Mouse (Mus musculus): Measurements from ENCODE around the gene Il6.
A peak's percentile ranks its signal among the peaks of the same experiment; 100 is the strongest.
"Not testable (repeated sequence)": the region's sequence is repeated elsewhere in the genome, so short reads cannot be mapped to it uniquely, and the experiment has no call there.

Gene Il6

GRCm38 (mm10) chr5:30012726-30013503 is at the start of gene Il6:
Il6 (plus strand) TSS chr5:30013114.
- DNase-seq, result peak; percentile 78

GRCm38 (mm10) chr5:29963488-29963887 is 49.4 kb upstream of the Il6 start:
- DNase-seq, result no peak

- no peak for DNase-seq
Measured at GRCm38 (mm10) chr5:29970212-29970611, 42.7 kb upstream of the Il6 start.

DNA sequence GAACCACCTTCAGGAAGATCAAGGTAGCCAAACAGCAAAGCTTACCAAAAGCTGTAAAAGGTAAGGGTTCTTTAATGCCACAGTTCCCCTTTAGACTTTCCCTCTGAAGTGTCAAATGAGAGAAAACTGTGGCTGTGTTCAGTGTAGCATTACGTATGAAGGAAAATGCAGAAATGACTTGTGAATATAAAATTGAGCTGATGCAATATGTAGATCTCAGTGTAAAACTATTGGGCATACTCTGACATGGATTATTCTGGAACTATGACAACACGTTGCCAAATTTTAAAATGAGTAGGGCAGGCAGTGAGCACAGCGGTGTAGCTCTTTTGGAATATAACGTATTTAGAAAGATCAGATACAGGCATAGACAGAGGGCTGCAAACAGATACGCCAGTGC is 40.1 kb upstream of the Il6 start:
- no peak for DNase-seq

- DNase-seq, result no peak
Measured at GRCm38 (mm10) chr5:29973533-29973932, 39.4 kb upstream of the Il6 start.

GRCm38 (mm10) chr5:29974115-29974514 is 38.8 kb upstream of the Il6 start:
- no peak for DNase-seq

DNA sequence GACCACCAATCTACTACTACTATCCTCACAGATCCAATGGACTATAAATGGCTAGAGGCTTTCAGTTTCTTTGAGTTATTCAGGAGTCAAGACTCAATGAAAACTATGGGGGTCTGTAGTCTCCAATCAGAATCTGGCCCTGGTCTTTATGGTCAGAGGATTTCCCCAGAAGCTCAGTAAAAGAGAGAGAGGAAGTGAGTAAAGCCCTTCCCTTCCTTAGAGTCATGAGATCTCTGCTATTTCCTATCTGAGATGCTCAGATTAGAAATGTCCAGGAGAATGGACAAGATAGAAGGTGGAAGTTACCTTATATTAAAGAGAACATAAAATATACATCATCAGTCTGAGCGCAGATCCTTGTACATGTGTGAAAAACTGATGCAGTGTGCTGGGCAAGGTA is 19.3 kb upstream of the Il6 start:
- no peak for DNase-seq

GRCm38 (mm10) chr5:29994344-29994743 is 18.6 kb upstream of the Il6 start:
- DNase-seq, result no peak

GRCm38 (mm10) chr5:29997351-29997750 is 15.6 kb upstream of the Il6 start:
- no peak for DNase-seq

- no peak for DNase-seq
Measured at GRCm38 (mm10) chr5:30000921-30001320, 12.0 kb upstream of the Il6 start.

GRCm38 (mm10) chr5:30014580-30014979 is 1.7 kb downstream of the Il6 start:
- DNase-seq, result no peak

DNA sequence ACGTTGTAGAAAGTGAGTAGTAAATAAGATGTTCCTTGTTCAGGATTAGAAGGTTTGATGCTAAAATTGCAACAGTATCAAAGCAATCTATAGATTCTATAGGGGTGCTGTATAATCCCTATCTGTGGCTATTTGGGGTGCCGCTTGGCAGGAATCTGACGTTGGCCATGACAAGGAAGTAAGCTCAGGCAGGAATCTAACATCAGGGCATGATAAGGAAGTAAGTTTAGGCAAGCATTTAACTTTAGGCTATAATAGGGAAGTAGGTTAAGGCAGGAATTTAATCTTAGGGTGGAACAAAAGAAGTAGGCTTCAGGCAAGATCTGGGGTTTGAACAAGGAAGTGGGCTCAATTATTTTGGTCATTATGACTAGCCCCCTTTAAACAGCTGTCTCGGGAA is 22.9 kb downstream of the Il6 start:
- not testable (repeated sequence) for DNase-seq

- DNase-seq, result not testable (repeated sequence)
Measured at GRCm38 (mm10) chr5:30037111-30037510, 24.2 kb downstream of the Il6 start.

DNA sequence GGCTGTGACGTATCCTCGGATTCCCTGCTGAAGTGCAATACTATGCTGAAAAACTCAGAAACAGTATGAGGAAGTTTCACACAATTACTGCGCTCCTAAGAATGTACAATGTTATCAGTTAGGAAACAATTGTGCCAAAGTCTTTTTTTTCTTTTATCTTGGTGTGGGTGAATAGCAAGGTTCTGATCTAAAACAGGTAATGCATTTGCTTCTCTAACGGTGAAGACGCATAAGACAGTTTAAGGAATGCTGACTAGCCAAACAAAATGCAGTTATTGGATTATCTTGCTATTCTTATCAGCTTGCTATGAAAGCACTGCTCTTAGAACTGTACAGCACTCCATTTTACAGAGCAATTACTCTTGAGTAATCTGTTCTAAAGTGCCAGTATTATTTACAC is 26.4 kb downstream of the Il6 start:
- DNase-seq, result not testable (repeated sequence)

DNA sequence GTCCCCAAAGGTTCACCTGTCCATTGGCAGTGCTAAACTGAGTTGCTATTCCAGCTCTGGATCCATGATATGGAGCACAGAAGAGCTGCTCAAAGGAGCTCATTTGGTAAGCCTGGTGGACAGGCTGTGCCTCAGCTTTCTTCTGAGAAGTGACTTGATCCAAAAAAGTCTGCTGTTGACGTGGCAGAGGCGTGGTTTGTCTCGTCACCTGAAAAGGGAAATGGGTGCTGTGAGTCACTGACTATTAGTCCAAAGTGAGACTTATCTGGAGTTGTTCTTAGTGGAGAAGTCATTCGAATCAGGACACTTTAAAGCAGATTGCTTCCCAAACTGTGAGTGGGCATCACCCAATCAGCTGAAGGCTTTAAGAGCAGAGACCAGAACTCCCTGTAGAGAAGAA is 26.9 kb downstream of the Il6 start:
- not testable (repeated sequence) for DNase-seq

DNA sequence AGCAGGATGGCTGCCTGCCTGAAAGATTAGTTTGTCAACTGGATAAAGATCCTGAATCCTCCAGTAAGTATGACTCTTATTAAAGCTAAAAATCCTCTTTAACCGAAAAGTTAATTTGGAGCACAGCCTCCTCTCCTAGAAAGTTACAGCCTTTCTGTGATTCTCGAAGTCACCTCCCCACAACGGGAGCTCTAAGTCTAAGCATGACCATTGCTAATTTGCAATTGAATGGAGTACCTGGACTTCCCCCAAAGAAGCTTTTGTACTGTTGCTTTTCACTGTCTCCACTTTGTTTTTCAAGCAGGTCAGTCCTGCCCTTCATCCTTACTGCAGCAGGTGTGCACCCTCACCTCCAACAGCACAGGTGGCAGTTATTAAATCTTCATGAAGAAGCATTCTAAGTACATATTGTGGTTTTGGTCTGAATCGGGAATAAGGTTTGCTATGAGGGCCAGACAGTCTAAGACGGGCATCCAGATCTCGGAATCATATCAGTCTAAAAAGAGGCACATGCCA is 45.4 kb downstream of the Il6 start:
- DNase-seq, result no peak

DNA sequence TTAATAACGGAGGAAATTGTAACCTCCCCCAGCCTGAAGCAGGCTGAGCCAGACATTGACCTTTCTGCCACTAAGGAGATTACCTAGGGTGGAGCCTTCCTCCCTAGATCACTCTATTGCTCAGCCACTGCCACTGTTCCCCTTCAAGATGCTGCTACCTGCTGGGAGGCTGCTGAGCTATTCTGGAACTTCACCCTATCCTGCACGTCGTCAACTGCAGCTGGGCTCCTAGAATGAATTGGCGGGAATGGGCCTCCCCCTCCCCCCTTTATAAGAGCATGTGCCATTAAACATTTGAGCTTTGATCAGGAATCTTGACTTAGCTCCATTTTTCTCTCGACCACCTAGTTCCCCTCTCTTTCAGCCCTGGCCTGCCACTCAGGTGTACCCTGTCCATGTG is 46.7 kb downstream of the Il6 start:
- not testable (repeated sequence) for DNase-seq

DNA sequence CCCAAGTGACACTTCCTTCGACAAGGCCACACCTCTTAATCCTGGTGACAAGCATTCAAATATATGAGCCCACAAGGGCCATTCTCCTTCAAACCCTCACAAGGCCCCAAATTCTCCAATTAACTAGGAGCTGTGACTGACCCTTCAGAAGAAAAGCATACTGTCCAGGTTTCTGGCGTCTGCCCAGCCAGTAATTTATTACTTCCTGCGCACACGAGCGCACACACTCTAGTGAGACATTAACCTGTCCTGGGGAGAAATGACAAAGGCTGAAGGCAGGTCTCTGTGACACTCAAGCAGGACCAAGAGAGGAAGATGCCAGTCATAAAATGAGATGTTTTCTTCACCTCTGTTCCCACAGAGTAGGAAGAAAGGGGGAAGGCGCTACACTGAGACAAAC is 54.8 kb downstream of the Il6 start:
- DNase-seq, result no peak

All from cerebellum, adult 11-12 months (tissue).